25 mouse cellular contexts compared by ENCODE assay signal in genomic region chr11:89765770-89766148, GRCm38 (mm10). TPM values are rescaled to one million over a fixed set of nuclear protein-coding genes. Genes with fewer than 3 reads are reported as not detected.
DNase-seq lines count a peak whose midpoint lies in the region; ATAC-seq and TF ChIP-seq lines count a peak whose summit lies in the region.
"Had no signal": no experiment of that assay in that cellular context is flagged by ENCODE, and none has a peak within 500 bp of the region (broad histone marks: within the 10 kb centered on the region; RNA-seq: fewer than 3 reads in every experiment).

No protein-coding gene starts in this region.

- H3K4me3 ChIP-seq in midbrain, embryonic 11.5 days (ENCODE audit: low read depth, low read length) = no peak overlapping the region
- H3K4me3 ChIP-seq in midbrain, embryonic 10.5 days = no peak overlapping the region
- no peak overlapping the region for H3K4me3 ChIP-seq in forebrain, embryonic 11.5 days (ENCODE audit: low read depth, low read length)
- H3K4me3 ChIP-seq in forebrain, postnatal 0 days (ENCODE audit: low read depth, low read length) = no peak overlapping the region
- H3K4me3 ChIP-seq in neural tube, embryonic 15.5 days (replicated peaks) = no peak overlapping the region
- H3K4me3 ChIP-seq: embryonic facial prominence, embryonic 12.5 days; heart, adult 2 months; heart, embryonic 15.5 days; limb, embryonic 12.5 days; liver, embryonic 12.5 days; stomach, embryonic 15.5 days had no signal

- 40% methylated on average over 2 of the region's 2 CpGs for WGBS in midbrain, embryonic 11.5 days
- 44% methylated on average over 2 of the region's 2 CpGs for WGBS in midbrain, embryonic 10.5 days
- WGBS in forebrain, embryonic 11.5 days = 13% methylated on average over 2 of the region's 2 CpGs
- 11% methylated on average over 2 of the region's 2 CpGs for WGBS in forebrain, postnatal 0 days
- WGBS in neural tube, embryonic 15.5 days = 52% methylated on average over 2 of the region's 2 CpGs

- no peaks in the 10 kb centered on the region for H3K36me3 ChIP-seq in midbrain, embryonic 11.5 days (ENCODE audit: control insufficient read depth, insufficient read depth, low read length)
- no peaks in the 10 kb centered on the region for H3K36me3 ChIP-seq in midbrain, embryonic 10.5 days
- no peaks in the 10 kb centered on the region for H3K36me3 ChIP-seq in forebrain, embryonic 11.5 days (ENCODE audit: control insufficient read depth, insufficient read depth, low read length)
- no peaks in the 10 kb centered on the region for H3K36me3 ChIP-seq in forebrain, postnatal 0 days (ENCODE audit: insufficient read depth)
- H3K36me3 ChIP-seq in neural tube, embryonic 15.5 days = no peaks in the 10 kb centered on the region
- H3K36me3 ChIP-seq: embryonic facial prominence, embryonic 12.5 days; heart, embryonic 15.5 days; limb, embryonic 12.5 days; liver, embryonic 12.5 days; stomach, embryonic 15.5 days had no signal

- TF ChIP-seq CTCF in forebrain, postnatal 0 days (IDR thresholded peaks at IDR 0.05; ENCODE audit: low read depth) = no peak

- H3K9ac ChIP-seq in midbrain, embryonic 11.5 days (ENCODE audit: low read length) = no peak overlapping the region
- H3K9ac ChIP-seq in forebrain, embryonic 11.5 days (ENCODE audit: low read length) = no peak overlapping the region
- no peak overlapping the region for H3K9ac ChIP-seq in forebrain, postnatal 0 days
- no peak overlapping the region for H3K9ac ChIP-seq in neural tube, embryonic 15.5 days (replicated peaks)
- H3K9ac ChIP-seq: embryonic facial prominence, embryonic 12.5 days; heart, embryonic 15.5 days; limb, embryonic 12.5 days; liver, embryonic 12.5 days; lung, embryonic 14.5 days; stomach, embryonic 15.5 days had no signal

- H3K4me1 ChIP-seq in midbrain, embryonic 11.5 days (ENCODE audit: control insufficient read depth, insufficient read depth, low read length) = peaks cover 4% of the 10 kb centered on the region; the same call in 1 of the 2 replicates
- H3K4me1 ChIP-seq in midbrain, embryonic 10.5 days = peaks cover 18% of the 10 kb centered on the region
- peaks cover 3% of the 10 kb centered on the region; the same call in 1 of the 2 replicates for H3K4me1 ChIP-seq in forebrain, embryonic 11.5 days (replicated peaks; ENCODE audit: control insufficient read depth, insufficient read depth, low read length)
- no peaks in the 10 kb centered on the region for H3K4me1 ChIP-seq in forebrain, postnatal 0 days (ENCODE audit: insufficient read depth)
- no peaks in the 10 kb centered on the region for H3K4me1 ChIP-seq in neural tube, embryonic 15.5 days
- H3K4me1 ChIP-seq: embryonic facial prominence, embryonic 12.5 days; heart, embryonic 15.5 days; liver, embryonic 12.5 days; stomach, embryonic 15.5 days had no signal

- H3K27me3 ChIP-seq in midbrain, embryonic 11.5 days (ENCODE audit: control insufficient read depth, insufficient read depth, low read length) = no peaks in the 10 kb centered on the region
- peaks cover 25% of the 10 kb centered on the region; the same call in 1 of the 2 replicates for H3K27me3 ChIP-seq in midbrain, embryonic 10.5 days (ENCODE audit: low read depth, poor library complexity, severe bottlenecking)
- peaks cover 36% of the 10 kb centered on the region for H3K27me3 ChIP-seq in forebrain, embryonic 11.5 days (ENCODE audit: control insufficient read depth, insufficient read depth, low read length)
- H3K27me3 ChIP-seq in forebrain, postnatal 0 days (ENCODE audit: insufficient read depth, low read length) = peaks cover 8% of the 10 kb centered on the region; the same call in 1 of the 2 replicates
- H3K27me3 ChIP-seq in neural tube, embryonic 15.5 days (replicated peaks) = no peaks in the 10 kb centered on the region
- H3K27me3 ChIP-seq: embryonic facial prominence, embryonic 12.5 days; heart, embryonic 15.5 days; liver, embryonic 12.5 days; stomach, embryonic 15.5 days had no signal

- H3K4me2 ChIP-seq in midbrain, embryonic 11.5 days = no peak overlapping the region
- H3K4me2 ChIP-seq in forebrain, embryonic 11.5 days (ENCODE audit: low read depth, low read length, severe bottlenecking) = no peak overlapping the region
- H3K4me2 ChIP-seq in forebrain, postnatal 0 days (ENCODE audit: low read depth) = no peak overlapping the region
- H3K4me2 ChIP-seq in neural tube, embryonic 15.5 days = no peak overlapping the region
- H3K4me2 ChIP-seq: embryonic facial prominence, embryonic 12.5 days; heart, embryonic 15.5 days; limb, embryonic 12.5 days; liver, embryonic 12.5 days; lung, embryonic 14.5 days; stomach, embryonic 15.5 days had no signal

- no peak overlapping the region for H3K27ac ChIP-seq in midbrain, embryonic 11.5 days (ENCODE audit: low read depth, low read length)
- H3K27ac ChIP-seq in midbrain, embryonic 10.5 days (replicated peaks) = no peak overlapping the region
- no peak overlapping the region for H3K27ac ChIP-seq in forebrain, embryonic 11.5 days (ENCODE audit: low read depth, low read length)
- no peak overlapping the region for H3K27ac ChIP-seq in forebrain, postnatal 0 days (ENCODE audit: low read depth, low read length)
- no peak overlapping the region for H3K27ac ChIP-seq in neural tube, embryonic 15.5 days (replicated peaks)
- H3K27ac ChIP-seq: embryonic facial prominence, embryonic 12.5 days; heart, adult 2 months; heart, embryonic 15.5 days; limb, embryonic 12.5 days; liver, embryonic 12.5 days; stomach, embryonic 15.5 days had no signal

- H3K9me3 ChIP-seq in midbrain, embryonic 11.5 days (ENCODE audit: control insufficient read depth, low read length) = no peaks in the 10 kb centered on the region
- no peaks in the 10 kb centered on the region for H3K9me3 ChIP-seq in midbrain, embryonic 10.5 days (replicated peaks)
- H3K9me3 ChIP-seq in forebrain, embryonic 11.5 days (ENCODE audit: control insufficient read depth, low read length) = no peaks in the 10 kb centered on the region
- H3K9me3 ChIP-seq in forebrain, postnatal 0 days (ENCODE audit: low read length) = no peaks in the 10 kb centered on the region
- H3K9me3 ChIP-seq in neural tube, embryonic 15.5 days (replicated peaks) = no peaks in the 10 kb centered on the region
- H3K9me3 ChIP-seq: embryonic facial prominence, embryonic 12.5 days; heart, embryonic 15.5 days; limb, embryonic 12.5 days; liver, embryonic 12.5 days; stomach, embryonic 15.5 days had no signal

- DNase-seq in midbrain, embryonic 11.5 days (ENCODE audit: low spot score, missing footprints) = no peak
- DNase-seq in midbrain, embryonic 10.5 days (ENCODE audit: low spot score) = no peak
- no peak for DNase-seq in forebrain, embryonic 11.5 days (ENCODE audit: low spot score)
- peak; percentile 21 for DNase-seq in forebrain, postnatal 0 days
- DNase-seq in retina, embryonic 14.5 days (ENCODE audit: low spot score) = peak; percentile 48
- no peak for DNase-seq in urinary bladder, adult 2 months (ENCODE audit: low spot score)
- DNase-seq in kidney, postnatal 4 days = no peak
- DNase-seq: adrenal gland, adult 2 months; cerebellum, postnatal 14 days; gastrocnemius, postnatal 14 days; heart, adult 2 months; lung, embryonic 14.5 days; lung, postnatal 4 days; thymus, adult 18-20 months had no signal

- 0 out of 2 replicates have a peak, but pooled peaks have one; percentile 33 for ATAC-seq in midbrain, embryonic 11.5 days (ENCODE audit: low FRiP score)
- peak; percentile 83 for ATAC-seq in forebrain, embryonic 11.5 days (replicated peaks; ENCODE audit: low FRiP score)
- ATAC-seq in forebrain, postnatal 0 days = peak; percentile 68
- ATAC-seq in neural tube, embryonic 15.5 days (ENCODE audit: low FRiP score) = no peak
- ATAC-seq: inflammation-experienced regulatory T-cells, adult 6 months; liver, embryonic 12.5 days had no signal

RNA-seq across cellular contexts. Expression of gene Ankfn1, which starts 11.7 kb away (rescaled TPM):
- 1.9 and 2.2 TPM in 2 replicates for polyA plus RNA-seq in midbrain, embryonic 11.5 days (2014; fragmentation: Nextera tagmentation; extraction: Ambion mirVana)
- polyA plus RNA-seq in midbrain, embryonic 10.5 days (2016; fragmentation: Nextera tagmentation; extraction: Ambion mirVana) = 1.9 and 2.6 TPM in 2 replicates
- polyA plus RNA-seq in forebrain, embryonic 11.5 days (2014; fragmentation: Nextera tagmentation; extraction: Ambion mirVana) = 3.7 and 4.4 TPM in 2 replicates
- total RNA-seq in forebrain, postnatal 0 days (2014; rRNA removed) = 10.2 and 22.5 TPM in 2 replicates
- 1.8 and 3.9 TPM in 2 replicates for polyA plus RNA-seq in forebrain, postnatal 0 days (2015; fragmentation: Nextera tagmentation; extraction: Ambion mirVana)
- 4.6 TPM in 2 replicates for polyA plus RNA-seq in neural tube, embryonic 15.5 days (2015; fragmentation: Nextera tagmentation; extraction: Ambion mirVana)
- 26.4 and 27.0 TPM in 2 replicates for polyA plus RNA-seq in urinary bladder, adult 2 months (2012; rRNA removed)
- total RNA-seq: heart, adult 2 months; hematopoietic stem cell, adult 5-6 weeks had no signal
- polyA plus RNA-seq: inflammation-experienced regulatory T-cells, adult 6 months; kidney, embryonic 14.5 days; large intestine, adult 2 months; liver, embryonic 12.5 days; spleen, adult 2 months had no signal

Comparison
In these comparisons a context has a peak if more than half of its experiments do, and no peak if none do; other contexts are left out.
1. DNase-seq: peak in forebrain, postnatal 0 days (single experiment) and retina, embryonic 14.5 days (single experiment); none in midbrain, embryonic 11.5 days (single experiment), midbrain, embryonic 10.5 days (single experiment), forebrain, embryonic 11.5 days (single experiment), urinary bladder, adult 2 months (single experiment) and kidney, postnatal 4 days (0 of 2).